Mouse (Mus musculus): ENCODE data around the gene Cpn2.
A peak's percentile ranks its signal among the peaks of the same experiment; 100 is the strongest.

Gene Cpn2

GRCm38 (mm10) chr16:30280676-30281297 is 13.5 kb upstream of the Cpn2 start:
- DNase-seq (ENCODE audit: low spot score) = no peak

GRCm38 (mm10) chr16:30278406-30278805 is 11.1 kb upstream of the Cpn2 start:
- no peak for DNase-seq (ENCODE audit: low spot score)

- no peak for DNase-seq (ENCODE audit: low spot score)
Observed at GRCm38 (mm10) chr16:30275558-30276340, 8.4 kb upstream of the Cpn2 start.

DNA sequence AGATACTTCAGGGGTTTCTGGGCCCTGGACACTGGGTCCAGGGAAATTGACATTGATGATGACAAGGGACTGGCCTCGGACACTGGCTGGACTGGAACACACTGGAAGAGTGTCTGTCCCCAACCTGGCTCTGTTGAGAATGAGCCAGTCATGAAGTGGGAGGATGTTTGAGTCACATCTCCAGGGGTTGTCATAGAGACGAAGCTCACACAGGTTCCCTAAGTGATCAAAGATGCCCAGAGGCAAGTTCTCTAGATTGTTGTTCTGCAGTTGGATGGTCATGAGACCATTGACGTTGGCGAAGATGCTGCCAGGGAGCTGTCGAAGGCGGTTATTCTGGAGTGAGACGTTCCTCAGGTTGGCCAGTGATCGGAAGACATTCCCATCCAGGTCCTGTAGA is 5.8 kb upstream of the Cpn2 start:
- no peak for DNase-seq (ENCODE audit: low spot score)

GRCm38 (mm10) chr16:30271941-30272595 is 4.8 kb upstream of the Cpn2 start:
- DNase-seq (ENCODE audit: low spot score) = no peak

DNA sequence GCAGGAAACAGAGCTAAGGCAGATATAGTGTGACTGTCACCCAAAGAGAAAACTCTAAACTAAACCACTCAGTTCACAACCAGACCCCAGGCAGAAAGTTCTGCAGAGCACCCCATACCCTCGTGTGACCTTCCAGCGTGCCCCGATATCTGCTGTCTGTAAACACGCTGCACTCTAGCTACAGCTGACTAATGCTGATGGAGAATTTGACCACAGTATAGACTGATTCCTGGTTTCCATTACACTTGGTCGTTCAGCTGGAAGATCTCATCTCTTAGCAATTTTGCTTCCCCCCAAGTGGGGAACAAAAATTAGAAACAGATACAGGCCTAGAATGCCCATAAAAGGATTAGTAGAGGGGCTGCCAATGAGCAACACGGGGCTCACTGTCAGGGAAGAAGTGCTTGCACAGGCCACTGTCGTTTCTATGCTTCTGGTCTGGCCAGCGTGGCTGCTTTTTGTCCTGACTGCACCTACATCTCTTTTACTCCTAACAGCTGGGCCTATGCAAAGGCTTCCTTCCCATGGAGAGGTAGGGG is 4.0 kb upstream of the Cpn2 start:
- DNase-seq (ENCODE audit: low spot score) = no peak

- no peak for DNase-seq (ENCODE audit: low spot score)
Observed at GRCm38 (mm10) chr16:30266561-30266960, 738 bp downstream of the Cpn2 start.

DNA sequence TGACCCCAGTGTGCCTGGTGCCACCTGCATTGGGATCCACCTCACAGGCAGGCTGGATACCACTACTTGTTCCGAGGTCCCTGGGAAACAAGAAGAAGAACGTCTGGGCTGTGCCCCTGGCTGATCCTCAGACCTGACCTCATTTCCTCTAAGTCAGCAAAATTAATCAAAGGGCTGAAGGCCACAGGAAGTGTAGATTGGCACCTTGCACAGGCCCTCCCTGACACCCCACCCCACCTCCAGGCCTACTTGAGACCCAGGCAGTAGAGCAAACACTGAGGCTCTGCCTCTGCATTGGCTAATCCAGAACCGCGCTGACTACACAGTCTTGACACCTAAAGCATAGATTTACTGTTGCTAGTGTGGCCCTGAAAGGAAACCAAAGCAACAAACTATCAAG is 1.7 kb downstream of the Cpn2 start:
- no peak for DNase-seq (ENCODE audit: low spot score)

DNA sequence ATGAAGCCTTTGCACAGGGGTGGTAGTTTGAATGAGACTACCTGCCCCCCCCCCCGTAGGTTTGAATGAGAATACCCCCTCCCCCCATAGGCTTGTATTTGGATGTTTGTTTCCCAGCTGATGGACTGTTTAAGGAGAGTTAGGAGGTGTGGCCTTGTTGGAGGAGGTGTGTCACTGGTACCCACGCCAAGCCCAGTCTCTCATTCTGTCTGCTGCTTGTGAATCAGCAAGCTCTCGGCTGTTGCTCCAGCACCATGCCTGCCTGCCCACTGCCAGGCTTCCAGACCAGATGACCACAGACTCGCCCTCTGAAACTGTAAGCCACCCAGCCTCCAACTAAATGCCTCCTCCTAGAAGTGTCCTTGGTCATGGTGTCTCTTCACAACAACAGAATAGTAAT is 4.1 kb downstream of the Cpn2 start:
- DNase-seq (ENCODE audit: low spot score) = no peak

DNA sequence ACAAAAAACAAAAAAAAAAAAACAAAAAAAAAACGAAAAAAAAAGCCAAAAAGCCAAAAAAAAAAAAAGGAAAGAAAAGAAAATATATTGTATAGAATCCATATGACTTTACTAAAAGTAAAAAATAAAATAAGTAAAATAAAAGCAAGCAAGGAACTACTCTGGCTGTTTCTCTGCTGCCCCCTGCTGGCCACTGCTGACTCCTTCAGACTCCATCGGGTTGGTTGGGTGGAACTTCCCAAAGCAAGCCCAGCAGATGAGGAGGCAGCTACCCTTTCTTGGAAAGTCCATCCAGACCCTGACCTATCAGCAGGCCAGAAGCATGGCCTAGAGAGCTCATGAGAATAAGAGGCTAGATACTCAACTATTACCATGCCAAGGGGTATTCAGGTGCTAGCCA is 4.6 kb downstream of the Cpn2 start:
- DNase-seq (ENCODE audit: low spot score) = peak; percentile 72

DNA sequence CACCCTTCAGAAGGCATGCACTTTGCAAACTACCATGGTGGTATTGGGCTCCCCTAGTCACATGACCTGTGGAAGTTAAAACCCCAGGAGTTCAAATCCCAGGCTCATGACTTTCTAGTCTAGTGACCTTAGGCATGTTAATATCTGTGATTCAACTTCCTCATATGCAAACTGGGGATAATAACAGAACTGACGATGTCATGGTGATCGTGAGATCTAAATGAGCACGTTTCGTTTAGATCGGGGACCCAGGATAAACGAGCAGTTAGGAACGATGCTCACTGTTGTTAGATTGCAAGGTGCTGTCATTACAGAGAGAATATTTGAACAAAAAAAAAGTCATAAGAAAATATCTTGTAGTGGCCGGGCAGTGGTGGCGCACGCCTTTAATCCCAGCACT is 5.1 kb downstream of the Cpn2 start:
- no peak for DNase-seq (ENCODE audit: low spot score)

DNA sequence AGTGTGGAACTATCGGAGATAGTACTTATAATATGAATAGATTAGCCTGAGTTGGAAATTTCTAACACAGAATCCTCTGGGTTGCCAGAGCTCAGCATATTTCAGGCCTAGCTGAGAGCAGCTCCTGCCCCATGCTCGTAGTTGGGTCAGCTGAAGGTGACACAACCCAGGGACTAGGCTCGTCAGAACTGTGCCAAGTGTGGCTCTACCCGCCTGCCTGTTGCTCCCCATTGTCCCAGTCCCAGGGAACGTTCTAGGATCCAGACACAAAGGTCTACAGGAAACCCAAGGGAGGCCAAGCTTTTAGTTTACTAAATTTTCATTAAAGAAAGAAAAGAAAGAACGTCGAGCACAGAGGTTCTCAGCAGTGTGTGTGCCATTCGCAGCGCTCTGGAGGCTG is 6.0 kb downstream of the Cpn2 start:
- DNase-seq (ENCODE audit: low spot score) = no peak

GRCm38 (mm10) chr16:30260012-30260635 is 7.2 kb downstream of the Cpn2 start:
- DNase-seq (ENCODE audit: low spot score) = no peak

GRCm38 (mm10) chr16:30259444-30259843 is 7.9 kb downstream of the Cpn2 start:
- DNase-seq (ENCODE audit: low spot score) = no peak

DNA sequence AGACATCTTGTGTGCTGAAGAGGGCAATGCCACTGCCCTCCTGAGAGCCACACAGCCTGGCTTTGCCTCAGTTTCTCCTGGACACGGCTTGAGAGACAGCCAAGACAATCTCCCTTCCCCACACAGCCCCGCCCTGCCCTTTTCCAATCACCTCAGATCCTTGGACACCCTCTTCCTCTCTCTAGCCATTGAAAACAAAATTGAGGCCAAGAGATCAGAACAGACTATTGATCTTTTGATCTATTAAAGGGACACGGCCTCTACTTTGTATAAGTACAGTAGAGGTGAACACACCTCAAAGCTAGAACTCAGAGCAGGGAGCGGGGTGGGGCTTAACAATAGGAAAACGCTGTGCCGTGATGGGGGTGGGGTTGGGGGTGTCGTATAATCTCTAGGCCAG is 8.9 kb downstream of the Cpn2 start:
- DNase-seq (ENCODE audit: low spot score) = no peak

DNA sequence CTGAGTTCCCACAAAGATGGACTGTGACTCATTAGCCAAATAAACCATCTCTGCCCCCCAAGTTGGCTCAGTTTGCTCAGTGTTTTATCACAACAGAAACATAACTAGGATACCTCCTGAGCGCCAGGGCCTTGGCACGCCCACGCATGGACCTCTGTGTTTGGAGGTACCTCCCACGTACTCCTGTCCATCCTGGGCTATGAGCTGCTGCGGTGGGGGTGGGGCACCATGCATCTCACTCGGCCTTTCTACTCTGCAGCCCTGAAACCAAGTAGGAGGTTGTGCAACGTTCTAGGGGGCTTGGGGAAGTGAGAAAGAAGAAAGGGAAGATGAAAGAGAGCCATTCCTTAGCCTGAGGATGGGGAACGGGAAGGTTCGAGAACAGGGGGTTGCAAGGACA is 9.6 kb downstream of the Cpn2 start:
- no peak for DNase-seq (ENCODE audit: low spot score)

- no peak for DNase-seq (ENCODE audit: low spot score)
Observed at GRCm38 (mm10) chr16:30255061-30255460, 12.2 kb downstream of the Cpn2 start.

DNA sequence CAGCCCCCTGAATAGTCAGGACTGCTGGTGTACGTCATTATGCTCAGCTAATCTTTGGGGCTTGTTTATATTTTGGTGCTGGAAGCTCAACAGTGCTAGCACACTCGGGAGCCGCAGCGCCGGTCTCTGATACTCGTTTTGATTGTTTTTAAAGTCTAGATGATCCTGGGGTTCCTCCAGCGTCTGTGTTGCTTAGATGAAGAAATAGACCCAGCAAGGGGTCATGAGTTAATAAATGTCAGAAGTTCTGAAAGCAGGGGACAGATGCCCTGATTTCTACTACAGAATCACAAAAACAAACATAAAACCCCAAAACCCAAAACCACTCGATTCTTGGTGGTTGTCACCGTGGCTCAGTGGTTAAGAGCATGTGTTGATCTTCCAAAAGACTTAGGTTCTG is 13.4 kb downstream of the Cpn2 start:
- DNase-seq (ENCODE audit: low spot score) = no peak

- no peak for DNase-seq (ENCODE audit: low spot score)
Observed at GRCm38 (mm10) chr16:30253374-30253773, 13.9 kb downstream of the Cpn2 start.

GRCm38 (mm10) chr16:30252003-30252418 is 15.3 kb downstream of the Cpn2 start:
- peak; percentile 83 for DNase-seq (ENCODE audit: low spot score)

DNA sequence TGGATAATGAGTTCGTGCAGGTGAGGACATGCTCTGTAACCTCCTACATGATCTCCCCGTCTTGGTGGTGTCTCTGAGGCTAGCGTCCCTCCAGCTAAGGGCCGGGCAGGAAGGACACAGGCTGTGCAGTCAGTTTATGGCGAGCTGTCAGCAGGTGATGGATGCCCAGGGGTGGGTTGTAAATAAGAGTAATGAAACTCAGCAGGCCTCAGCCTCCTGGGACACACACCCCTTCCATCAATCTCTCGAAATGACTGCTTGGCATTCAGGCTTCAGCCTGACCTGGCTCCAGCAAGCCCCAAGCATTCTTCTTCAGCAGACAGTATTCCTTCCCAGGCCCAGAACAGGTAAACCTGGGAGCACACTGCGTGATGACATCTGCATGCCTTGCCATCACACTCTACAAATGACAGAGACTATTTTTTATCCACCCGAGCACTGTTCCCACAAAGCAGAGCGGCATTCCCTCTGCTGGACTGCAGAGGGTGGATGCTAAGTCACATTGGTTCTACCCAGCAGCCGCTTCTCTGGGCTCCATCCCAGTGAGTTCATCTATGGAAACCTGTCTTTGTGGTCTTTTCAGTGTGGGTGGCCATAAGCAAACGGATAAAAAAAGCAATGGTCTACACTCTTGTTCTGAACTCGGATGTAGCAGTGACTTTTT is 23.1 kb downstream of the Cpn2 start:
- no peak for DNase-seq (ENCODE audit: low spot score)

- DNase-seq (ENCODE audit: low spot score) = no peak
Observed at GRCm38 (mm10) chr16:30241623-30242022, 25.7 kb downstream of the Cpn2 start.

All from urinary bladder, postnatal 25 days (tissue).